Mouse (Mus musculus): ENCODE measurements around the gene Fchsd2.

DNA sequence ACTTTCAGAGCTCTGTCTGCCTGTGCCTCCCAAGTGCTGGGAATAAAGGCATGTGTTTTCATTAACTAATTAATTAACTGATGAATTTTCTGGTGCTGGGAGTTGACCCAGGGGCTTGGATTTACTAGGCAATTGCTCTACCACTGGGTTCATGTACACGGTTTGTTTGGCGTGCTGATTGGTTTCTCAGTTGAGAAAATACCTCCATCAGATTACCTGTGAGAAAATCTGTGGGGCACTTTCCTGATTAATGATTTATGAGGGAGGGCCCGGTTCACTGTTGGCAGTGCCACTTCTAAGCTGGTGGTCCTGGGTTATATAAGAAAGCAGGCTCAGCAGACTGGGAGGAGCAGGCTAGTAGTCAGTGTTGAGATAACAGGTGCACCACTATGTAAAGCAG, 38.0 kb downstream of the Fchsd2 start:
- no peak for TF ChIP-seq CTCF (IDR thresholded peaks at IDR 0.05; ENCODE audit: borderline replicate concordance, extremely low read depth, insufficient read depth, insufficient read length)
- no peak for TF ChIP-seq POLR2A (IDR thresholded peaks at IDR 0.05; ENCODE audit: borderline replicate concordance, extremely low read depth, insufficient read depth, insufficient read length, poor library complexity, severe bottlenecking)

Data from brain, embryonic 14.5 days (tissue).